Mouse (Mus musculus) monocyte, adult 5-6 weeks (primary cell): Measurements from ENCODE around the gene Fgfr1op. TPM values are rescaled to one million over a fixed set of nuclear protein-coding genes. Genes with fewer than 3 reads are reported as not detected.
"Not testable (repeated sequence)": the region's sequence is repeated elsewhere in the genome, so short reads cannot be mapped to it uniquely, and the experiment has no call there.

Experiments
- ATAC-seq: fragments of 153-309, 156-312 bp; replicated peaks from 2 replicates; pipeline ENCODE4 v1.8.0; 2017; ENCODE audit warnings: mild to moderate bottlenecking; ENCODE audit not compliant: low TSS enrichment, insufficient number of reproducible peaks, severe bottlenecking, poor library complexity, low FRiP score
- total RNA-seq: library from RNA; stranded (forward); fragments of 200-1000, 200-491, 200-594 nt; gene quantifications from 3 replicates; pipeline ENCODE4 v1.2.3, GENCODE M21; 2017

The Fgfr1op gene
- total RNA-seq, 1 experiment from 2014 or later = 37.0 TPM

DNA sequence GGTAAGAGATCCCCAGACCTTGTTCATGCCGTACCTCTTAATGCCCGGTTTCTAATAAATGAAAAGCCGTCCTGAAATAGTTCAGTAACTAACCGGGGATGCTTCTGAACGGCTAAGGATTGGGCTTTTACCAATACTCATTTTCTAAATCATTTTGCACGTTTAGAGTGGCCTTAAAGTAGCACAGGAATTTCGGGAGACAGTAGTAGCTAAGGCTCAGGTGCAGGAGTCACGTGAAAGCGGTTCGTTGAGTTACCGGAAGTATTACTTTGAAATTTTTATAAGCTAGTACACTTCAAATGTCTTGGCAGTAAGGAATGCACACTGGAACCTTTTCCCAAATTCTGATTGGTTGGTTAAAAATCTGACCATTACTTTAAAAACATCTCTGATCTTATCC lies 676 bp downstream of the Fgfr1op start:
- not testable (repeated sequence) for ATAC-seq

DNA sequence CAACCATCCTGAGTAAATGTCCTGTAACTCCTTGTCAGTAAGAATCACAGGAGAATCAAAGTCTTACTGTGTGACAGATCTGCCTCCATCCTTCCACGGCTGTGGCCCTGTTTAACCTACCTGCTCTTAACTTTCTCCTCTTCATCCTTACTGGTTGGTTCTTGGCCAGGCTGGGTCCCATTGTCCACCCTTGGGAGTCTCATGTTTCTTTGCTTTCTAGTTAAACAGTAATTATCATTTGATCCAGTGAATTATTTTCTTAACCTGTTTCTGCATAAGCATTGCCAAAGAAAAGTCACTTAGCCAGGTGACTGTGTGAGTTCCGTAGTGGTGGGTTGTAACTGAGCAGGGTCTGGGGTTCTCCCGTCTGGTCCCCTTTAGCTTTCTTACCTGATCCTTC lies 1.2 kb downstream of the Fgfr1op start:
- ATAC-seq = not testable (repeated sequence)

DNA sequence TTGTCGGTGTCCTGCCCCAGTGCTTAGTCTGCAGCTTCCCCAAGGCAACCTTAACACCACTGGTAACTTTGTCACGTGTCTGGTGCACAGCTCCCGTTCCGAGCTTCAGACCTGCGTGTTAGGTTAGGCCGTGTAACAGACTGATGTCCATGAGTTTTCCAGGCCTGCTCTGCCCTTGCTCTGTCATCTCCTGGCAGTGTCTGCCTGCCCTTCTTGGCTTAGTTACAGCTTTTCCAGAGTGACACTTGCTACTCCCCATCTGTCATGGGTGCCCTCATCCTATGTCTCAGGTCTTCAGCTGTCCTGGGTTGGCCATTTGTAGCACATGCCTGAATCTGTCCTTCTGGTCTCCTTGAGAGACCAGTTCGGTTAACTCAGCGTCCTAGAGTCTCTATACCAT lies 2.1 kb downstream of the Fgfr1op start:
- not testable (repeated sequence) for ATAC-seq

DNA sequence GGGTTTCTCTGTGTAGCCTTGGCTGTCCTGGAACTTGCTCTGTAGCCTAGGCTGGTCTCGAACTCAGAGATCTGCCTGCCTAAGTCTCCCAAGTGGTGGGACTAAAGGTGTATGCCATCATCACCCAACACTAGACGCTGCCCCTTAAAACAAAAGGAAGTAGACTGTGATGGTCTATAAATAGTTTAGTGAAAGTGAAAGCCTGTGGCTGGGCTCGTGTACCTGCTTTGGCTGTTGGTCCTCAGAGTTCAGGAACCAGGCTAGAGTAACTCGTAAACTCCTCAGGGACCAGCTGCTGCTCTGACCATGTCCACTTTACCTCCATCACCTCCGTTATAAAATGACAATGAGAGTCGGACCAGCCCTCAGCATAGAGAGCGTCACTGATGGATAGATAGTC lies 5.0 kb downstream of the Fgfr1op start:
- 0 out of 2 replicates have a peak, but pooled peaks have one; percentile 10 for ATAC-seq

DNA sequence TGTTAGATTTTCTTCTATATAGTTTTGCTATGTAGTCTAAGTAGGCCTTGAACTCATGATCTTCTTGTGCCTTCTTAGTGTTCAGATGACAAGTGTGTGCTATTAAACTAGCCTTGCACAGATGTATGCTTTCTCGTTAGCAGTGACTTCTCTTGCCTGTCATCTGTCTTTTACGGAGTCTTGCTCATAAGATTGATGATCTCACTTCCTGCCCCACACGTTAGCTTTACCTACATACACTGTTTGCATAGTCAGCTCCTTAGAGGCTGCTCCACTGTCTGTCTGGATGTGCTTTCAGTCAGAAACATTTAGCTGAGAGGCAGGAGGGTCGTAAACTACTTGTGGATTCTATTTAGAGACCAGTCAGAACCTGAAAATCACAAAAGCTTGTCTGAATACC lies 5.8 kb downstream of the Fgfr1op start:
- ATAC-seq = no peak

DNA sequence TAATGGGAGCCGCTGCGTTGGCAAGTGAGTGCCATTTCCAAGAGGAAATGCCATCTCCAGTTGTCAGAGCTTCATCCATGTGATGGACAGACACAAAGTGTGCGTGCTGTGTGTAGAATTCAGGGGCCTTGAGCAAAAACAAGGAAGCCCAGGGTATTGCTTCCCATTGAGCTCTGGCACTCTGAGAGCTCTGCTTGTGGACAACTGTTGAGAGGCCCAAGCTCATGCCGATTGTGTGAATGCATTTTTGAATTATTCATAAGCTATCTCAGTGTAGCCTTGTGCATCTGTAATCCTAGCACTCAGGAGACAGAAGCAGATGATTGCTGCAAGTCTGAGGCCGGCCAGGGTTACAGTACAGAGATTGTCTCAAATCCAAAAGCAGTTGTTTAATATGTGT lies 11.8 kb downstream of the Fgfr1op start:
- no peak for ATAC-seq

DNA sequence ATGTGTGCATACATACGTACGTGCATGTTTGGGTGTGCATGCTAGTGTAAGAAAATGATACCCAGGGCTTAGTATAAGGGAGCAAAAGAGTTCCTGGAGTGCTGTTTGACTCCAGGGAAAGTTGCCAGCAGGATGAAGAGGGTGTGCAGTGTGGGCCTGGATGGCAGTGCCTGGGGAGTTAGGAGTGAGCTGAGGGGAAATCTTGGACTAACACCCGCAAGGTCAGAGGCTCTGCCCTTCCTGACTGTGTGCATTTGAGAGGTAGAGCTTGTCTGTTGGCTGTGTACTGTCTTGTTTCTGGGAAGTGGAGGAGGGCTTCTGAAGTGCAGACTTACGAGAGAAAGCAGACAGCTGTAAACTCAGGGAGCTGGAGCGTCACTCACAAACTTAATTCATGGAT lies 18.5 kb downstream of the Fgfr1op start:
- ATAC-seq = no peak

DNA sequence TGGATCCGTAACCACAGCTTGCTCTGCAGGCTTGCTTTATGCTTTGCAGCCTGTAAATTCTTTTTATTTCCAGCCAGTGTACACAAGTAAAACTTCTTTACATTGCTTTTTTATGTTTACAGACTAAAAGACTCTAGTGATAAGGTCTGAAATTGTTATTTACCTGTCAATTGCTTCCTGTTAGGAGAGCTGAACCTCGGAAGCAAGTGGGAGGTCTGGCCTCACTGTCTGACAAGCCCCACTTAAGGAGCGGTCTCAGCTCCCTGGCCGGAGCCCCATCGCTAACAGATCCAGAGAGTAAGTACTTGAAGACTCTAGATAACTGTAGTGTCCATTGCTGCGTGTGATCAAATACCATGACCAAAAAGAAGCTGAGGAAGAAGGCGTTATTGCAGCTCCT lies 18.9 kb downstream of the Fgfr1op start:
- ATAC-seq = no peak

DNA sequence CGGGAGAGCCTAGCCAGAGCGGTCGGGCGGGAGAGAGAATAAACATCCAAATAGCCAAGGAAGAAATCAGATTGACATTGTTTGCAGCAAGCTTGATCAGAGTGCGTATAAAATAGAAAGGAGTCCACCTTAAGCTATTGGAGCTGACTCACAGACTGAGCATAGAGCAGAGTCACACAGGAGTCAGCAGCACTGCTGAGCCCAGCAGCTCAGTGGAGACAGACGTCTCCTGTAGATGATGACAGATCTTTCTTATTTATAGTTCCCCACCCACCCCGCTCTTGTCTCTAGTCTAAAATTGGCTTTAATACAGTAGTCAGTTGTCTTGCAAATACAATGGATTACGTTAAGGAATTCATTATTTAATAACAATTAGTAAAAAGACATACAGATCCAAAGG lies 28.4 kb downstream of the Fgfr1op start:
- ATAC-seq = no peak

DNA sequence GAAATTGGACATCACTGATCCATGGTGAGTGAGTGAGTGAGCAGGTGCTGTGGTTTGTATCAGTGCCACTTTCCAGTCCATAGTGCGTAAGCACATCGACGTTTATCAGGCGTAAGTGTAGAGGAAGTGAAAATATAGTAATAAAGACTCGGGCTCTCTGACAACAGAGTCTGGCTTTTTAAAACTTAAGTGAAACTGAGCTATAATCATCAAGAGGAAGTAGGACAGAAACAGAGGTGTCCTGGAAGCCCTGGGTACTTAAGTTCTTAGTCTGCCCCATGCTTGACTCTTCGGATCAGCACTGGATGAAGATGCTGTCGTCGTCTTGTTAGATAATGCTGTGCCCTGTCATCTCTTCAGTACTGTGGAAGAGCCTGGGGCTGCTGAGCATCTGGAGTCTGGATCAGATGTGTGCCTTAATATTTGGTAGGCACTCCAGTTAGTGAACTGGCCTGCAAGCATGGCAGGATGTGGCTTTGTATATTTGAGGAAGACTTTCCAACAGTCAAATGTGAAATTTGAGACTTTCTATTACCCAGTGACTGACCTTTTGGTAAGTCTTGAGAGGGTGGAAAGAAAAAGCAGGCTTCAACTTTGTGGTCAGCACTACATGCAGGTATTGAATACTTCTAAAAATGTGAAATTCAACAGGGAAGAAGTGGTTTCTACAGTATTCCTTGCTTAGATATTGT lies 30.5 kb downstream of the Fgfr1op start:
- peak; percentile 63 for ATAC-seq

DNA sequence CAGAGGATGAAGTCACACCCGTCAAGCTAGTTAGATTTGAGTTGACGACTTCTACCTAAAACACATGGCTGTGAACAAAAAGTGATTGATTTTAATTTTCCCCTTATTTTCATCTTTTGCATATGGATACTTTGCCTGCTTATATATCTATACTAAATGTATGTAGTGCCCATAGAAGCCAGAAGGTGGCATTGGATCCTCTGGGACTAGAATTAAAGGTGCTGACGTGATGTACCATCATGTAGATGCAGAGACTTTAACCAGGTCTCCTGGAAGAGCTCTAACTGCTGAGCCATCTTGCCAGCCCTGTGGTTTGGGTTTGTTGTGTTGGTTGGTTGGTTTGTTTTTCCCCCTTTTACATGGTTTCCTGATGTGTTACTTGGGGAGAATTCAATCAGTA lies 32.4 kb downstream of the Fgfr1op start:
- no peak for ATAC-seq

DNA sequence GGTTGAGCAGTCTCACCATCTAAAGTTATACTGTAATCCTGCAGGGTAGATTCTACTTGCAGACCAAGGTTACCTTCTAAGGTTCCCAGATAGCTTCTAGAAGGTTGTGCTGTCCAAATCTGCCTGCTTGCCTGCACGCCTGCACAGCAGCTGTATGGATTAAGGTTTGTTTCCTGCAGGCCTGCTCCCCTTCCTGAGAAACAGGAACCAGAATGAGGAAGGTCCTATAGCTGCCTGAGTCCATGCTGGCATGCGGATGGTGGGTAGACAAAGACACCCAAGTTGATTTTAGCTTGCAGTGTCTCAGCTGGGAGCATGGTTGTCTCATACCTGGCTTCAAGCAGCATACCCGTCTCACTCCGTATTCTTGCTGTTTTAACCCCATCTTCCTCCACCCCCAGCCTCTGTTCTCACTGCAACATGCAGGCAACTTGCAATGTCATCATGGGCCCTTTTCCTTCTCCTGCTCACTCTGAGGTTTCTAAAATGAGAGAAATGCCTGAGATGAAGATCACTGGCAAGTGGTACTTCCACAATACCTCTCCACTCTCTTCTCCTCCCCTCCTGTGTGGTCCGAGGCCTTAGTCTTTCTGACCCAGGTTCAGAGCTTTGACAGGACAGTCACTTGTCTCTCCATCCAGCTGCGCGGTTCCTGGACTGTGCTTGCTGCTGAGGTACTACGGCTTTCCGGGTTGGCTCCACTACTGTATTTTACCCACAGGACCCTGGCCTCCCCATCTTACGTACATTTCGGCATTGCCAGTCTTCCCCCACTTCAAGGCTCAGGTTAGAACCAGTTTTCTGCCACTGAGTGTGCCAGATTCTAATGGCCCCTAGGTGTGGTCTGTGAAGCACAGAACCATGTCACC lies 34.0 kb downstream of the Fgfr1op start:
- peak; percentile 71 for ATAC-seq

DNA sequence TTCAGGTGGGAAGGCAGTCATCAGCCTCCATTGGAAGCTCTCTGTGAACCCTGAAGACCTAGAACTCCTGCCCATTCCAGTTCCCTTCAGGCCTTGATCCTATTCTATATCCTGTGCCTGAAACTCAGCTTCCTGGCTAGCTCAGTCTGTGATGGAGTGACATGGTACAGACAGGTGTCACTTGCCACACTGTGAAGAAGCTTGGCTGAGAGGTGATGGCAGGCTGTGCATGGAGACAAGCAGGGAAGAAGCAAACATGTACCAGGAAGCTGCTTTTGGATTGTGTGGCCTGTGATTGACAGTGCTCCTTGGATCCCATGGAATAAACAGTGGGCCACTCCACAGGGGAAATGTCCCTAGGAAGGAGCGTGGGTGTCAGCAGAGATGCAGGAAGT lies 34.6 kb downstream of the Fgfr1op start:
- ATAC-seq = no peak

DNA sequence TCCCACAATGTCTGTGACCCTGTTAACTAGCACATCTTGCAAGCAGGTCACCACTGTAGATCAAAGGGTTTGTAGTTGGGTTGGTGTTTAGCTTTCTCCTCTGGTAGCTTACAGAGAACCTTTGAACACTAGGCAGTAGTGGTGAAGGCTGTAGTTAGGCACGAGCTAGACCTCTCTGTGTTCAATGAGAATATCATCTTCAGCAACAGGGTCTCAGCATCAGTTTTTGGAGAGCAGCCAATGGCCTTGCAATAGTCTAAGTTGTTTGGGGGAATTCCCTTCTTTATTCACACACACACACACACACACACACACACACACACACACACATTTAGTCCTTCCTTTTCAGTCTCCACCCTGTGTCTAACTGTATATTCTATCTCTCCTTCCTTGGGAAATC lies 38.2 kb downstream of the Fgfr1op start:
- no peak for ATAC-seq

DNA sequence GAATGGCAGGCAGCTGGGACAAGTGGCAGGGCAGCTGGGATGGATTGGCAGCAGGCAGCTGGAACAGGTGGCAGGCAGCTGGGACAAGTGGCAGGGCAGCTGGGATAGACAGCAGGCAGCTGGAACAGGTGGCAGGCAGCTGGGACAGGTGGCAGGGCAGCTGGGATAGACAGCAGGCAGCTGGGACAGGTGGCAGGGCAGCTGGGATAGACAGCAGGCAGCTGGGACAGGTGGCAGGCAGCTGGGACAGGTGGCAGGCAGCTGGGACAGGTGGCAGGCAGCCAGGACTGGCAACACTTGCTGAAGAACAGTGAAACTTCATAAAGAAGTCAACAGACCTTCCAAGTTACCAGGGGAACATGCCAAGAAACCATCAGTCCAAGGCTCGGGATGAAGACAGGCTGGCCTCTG lies 39.9 kb downstream of the Fgfr1op start:
- ATAC-seq = not testable (repeated sequence)

DNA sequence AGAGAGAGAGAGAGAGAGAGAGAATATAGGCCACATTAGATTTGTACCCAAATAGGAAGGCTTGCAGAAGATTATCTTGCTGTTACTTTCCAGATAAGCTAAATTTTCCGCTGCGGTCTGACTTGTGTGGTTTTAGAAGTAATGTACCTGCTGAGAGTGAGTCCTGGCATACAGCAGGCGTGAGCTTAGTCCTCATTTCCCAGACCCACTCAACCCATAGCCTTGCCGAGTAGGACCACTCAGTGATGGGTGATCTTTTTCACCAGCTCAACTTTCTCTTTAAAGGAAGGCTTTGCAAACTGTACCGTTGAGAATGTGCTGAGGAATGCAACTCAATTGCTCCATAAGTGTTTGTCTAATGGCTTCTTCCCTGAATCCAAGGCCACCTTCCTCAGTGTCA lies 41.4 kb downstream of the Fgfr1op start:
- ATAC-seq = no peak

DNA sequence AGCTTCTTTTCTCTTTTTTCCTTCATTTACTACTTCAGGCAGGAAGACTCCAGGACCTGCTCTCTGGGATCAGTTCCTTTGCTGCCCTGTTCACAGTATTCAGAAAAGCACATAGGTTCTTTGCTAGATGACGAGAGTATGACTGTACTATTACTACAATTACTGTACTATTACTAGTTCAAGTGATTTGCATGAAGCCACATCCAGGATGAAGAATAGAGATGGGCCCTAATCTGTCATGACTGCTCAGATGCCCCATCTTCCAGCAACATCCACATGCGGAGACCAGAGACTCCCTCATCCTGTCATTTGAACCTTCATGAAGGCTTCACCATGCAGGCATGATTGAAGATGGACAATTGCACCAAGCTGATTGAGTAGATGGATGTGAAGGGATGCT lies 44.4 kb downstream of the Fgfr1op start:
- ATAC-seq = no peak

DNA sequence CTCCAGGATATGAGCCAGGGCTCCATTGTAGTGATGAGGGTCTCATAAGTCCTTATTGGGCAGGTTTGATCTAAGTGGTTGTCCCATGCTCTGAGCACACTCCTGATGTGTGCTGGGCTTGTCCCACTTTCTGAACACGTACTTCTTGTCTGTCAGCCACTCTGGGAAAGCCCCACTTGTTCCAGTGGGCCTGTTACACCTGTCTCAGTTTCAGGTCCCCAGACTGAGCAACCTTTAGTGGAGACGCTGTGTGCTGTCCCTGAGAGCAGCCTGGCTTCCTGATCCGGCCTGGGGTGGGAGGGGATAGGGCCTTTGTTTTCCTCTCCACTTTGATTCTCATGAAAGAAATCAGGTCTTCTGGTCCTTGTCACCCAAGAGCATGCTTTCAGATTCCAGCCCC lies 44.9 kb downstream of the Fgfr1op start:
- no peak for ATAC-seq

DNA sequence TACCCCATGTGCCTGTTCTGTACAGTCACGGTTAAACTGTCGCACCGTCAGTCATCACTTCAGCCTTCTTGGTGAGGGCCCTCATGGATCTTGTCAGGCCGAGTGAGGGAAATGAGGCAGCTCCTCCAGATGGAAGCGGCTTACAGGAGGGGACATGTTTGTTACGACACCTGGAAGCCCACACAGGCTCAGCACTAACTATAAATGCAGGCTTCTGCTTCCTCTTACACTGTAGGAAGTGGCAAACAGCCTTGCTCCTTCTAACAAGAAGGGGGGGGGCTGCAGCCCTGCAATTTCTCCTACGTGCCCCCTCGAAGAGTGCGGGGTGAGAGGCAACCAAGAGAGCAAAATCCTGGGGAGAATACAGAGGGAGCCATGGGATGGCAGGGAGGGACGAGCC lies 45.4 kb downstream of the Fgfr1op start:
- ATAC-seq = 0 out of 2 replicates have a peak, but pooled peaks have one; percentile 19

DNA sequence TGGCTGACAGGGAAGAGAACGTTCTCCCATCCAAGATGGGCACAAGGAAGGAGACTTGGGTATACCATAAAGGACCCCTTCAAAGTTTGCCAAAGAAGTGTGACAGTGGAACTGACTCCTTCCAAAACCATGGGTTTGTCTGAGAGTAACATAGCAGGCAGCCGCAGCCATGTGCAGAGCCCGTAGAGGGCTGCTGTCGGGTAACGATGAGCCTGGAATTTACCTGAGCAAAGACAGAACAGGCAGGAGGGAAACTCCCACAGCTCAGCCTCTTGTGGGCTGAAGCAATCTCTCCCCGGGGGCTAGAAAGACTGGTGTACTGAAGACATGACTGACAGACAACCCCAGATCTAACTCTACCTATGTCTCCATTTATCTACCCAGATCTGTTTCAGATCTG lies 46.1 kb downstream of the Fgfr1op start:
- ATAC-seq = no peak
